Mouse (Mus musculus): Measurements from ENCODE around the gene Sfxn3. TPM values are rescaled to one million over a fixed set of nuclear protein-coding genes. Genes with fewer than 3 reads are reported as not detected.

The Sfxn3 gene
- polyA plus RNA-seq, 1 experiment from 2014 or later: 17.7 TPM

- 1% methylated on average over 17 of the region's 17 CpGs for WGBS
- Histone ChIP-seq H3K27ac (ENCODE audit: low read depth, low read length) (no peak overlapping the region), H3K4me2 (peak overlapping the region; percentile 27), H3K27me3 (ENCODE audit: control insufficient read depth, insufficient read depth, low read length) (peaks cover 58% of the 10 kb centered on the region), H3K4me1 (ENCODE audit: control insufficient read depth, insufficient read depth, low read length) (peaks cover 27% of the 10 kb centered on the region), H3K9me3 (ENCODE audit: control insufficient read depth, low read length) (no peaks in the 10 kb centered on the region), H3K4me3 (ENCODE audit: low read depth, low read length) (peak overlapping the region; percentile 23), H3K36me3 (ENCODE audit: control insufficient read depth, insufficient read depth, low read length) (no peaks in the 10 kb centered on the region), H3K9ac (ENCODE audit: low read length) (peak overlapping the region; percentile 12; the same call in 1 of the 2 replicates)
- peak; percentile 95 for DNase-seq (ENCODE audit: low spot score, missing footprints)
- ATAC-seq (ENCODE audit: low FRiP score): no peak
Observed at GRCm38 (mm10) chr19:45080711-45081110, 33.4 kb downstream of the Sfxn3 start.

DNA sequence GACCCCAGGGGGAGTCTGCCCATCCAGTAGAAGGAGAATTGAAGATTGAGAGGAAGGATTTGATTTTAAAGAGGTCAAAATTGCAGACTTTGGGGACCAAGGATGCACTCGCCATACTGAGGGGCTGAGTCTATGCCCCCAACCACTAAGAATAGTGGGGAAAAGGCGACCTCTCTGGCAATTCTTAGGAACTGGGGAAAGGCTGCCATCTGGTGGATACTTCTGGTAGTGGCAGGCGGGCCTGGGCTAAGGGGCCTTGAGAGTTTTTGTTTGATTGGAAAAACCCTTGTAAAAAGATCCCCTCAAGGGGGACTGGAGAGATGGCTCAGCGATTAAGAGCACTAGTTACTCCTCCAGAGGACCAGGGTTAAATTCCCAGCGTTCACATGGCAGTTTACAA is 34.0 kb downstream of the Sfxn3 start:
- Histone ChIP-seq H3K9me3 (ENCODE audit: control insufficient read depth, low read length) (no peaks in the 10 kb centered on the region), H3K36me3 (ENCODE audit: control insufficient read depth, insufficient read depth, low read length) (no peaks in the 10 kb centered on the region), H3K4me3 (ENCODE audit: low read depth, low read length) (no peak overlapping the region), H3K9ac (ENCODE audit: low read length) (no peak overlapping the region), H3K27ac (ENCODE audit: low read depth, low read length) (no peak overlapping the region), H3K4me2 (peak overlapping the region; percentile 27; the same call in 1 of the 2 replicates), H3K4me1 (ENCODE audit: control insufficient read depth, insufficient read depth, low read length) (peaks cover 24% of the 10 kb centered on the region), H3K27me3 (ENCODE audit: control insufficient read depth, insufficient read depth, low read length) (peaks cover 52% of the 10 kb centered on the region)
- DNase-seq (ENCODE audit: low spot score, missing footprints): peak; percentile 99
- no peak for ATAC-seq (ENCODE audit: low FRiP score)
- WGBS: 0% methylated on average over 5 of the region's 5 CpGs

DNA sequence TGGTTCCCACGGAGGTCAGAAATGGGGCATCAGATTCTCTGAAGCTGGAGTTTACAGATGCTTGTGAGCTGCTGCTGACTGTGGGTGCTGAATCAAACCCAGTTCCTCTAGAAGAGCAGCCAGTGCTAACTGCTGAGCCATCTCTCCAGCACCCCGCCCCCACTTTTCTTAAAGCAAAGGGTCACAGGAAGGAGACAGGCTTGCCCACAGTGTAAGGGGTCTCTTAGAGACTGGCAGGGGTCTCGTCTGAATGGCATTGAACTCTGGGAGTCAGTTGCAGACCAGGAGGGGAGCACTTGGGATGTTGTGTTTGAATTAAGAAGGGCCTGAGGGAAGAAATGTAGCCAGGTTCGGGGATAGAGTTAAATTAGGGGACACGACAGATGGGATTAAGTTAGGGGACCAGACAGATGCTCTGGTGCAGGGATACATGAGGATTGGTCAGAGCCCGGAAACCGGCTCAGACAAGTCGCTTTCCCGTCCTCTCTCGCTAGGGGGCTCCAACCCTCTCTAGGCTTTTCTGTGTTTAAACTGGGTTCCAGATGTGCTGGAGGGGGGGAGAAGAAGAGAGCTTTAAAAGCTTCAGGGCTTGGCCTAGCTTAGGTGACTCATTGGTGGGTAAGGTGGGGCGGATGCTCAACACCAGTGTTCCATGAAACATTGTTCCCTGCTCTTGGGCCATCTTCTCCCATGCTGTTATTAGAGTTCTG is 34.7 kb downstream of the Sfxn3 start:
- H3K4me2 ChIP-seq: no peak overlapping the region
- H3K9me3 ChIP-seq (ENCODE audit: control insufficient read depth, low read length): no peaks in the 10 kb centered on the region
- H3K36me3 ChIP-seq (ENCODE audit: control insufficient read depth, insufficient read depth, low read length): no peaks in the 10 kb centered on the region
- 19% methylated on average over 11 of the region's 11 CpGs for WGBS
- H3K9ac ChIP-seq (ENCODE audit: low read length): no peak overlapping the region
- H3K4me1 ChIP-seq (ENCODE audit: control insufficient read depth, insufficient read depth, low read length): peaks cover 19% of the 10 kb centered on the region
- H3K4me3 ChIP-seq (ENCODE audit: low read depth, low read length): no peak overlapping the region
- no peak overlapping the region for H3K27ac ChIP-seq (ENCODE audit: low read depth, low read length)
- DNase-seq (ENCODE audit: low spot score, missing footprints) (peak; percentile 96), ATAC-seq (ENCODE audit: low FRiP score) (no peak)
- peaks cover 46% of the 10 kb centered on the region for H3K27me3 ChIP-seq (ENCODE audit: control insufficient read depth, insufficient read depth, low read length)

- no peak overlapping the region for H3K27ac ChIP-seq (ENCODE audit: low read depth, low read length)
- ATAC-seq (ENCODE audit: low FRiP score): no peak
- no peaks in the 10 kb centered on the region for H3K9me3 ChIP-seq (ENCODE audit: control insufficient read depth, low read length)
- H3K4me2 ChIP-seq: no peak overlapping the region
- H3K4me1 ChIP-seq (ENCODE audit: control insufficient read depth, insufficient read depth, low read length): no peaks in the 10 kb centered on the region
- 38% methylated on average over 11 of the region's 11 CpGs for WGBS
- H3K27me3 ChIP-seq (ENCODE audit: control insufficient read depth, insufficient read depth, low read length): no peaks in the 10 kb centered on the region
- H3K4me3 ChIP-seq (ENCODE audit: low read depth, low read length): no peak overlapping the region
- H3K9ac ChIP-seq (ENCODE audit: low read length): no peak overlapping the region
- no peaks in the 10 kb centered on the region for H3K36me3 ChIP-seq (ENCODE audit: control insufficient read depth, insufficient read depth, low read length)
- DNase-seq (ENCODE audit: low spot score, missing footprints): peak; percentile 81
Observed at GRCm38 (mm10) chr19:45097868-45098267, 50.6 kb downstream of the Sfxn3 start.

DNA sequence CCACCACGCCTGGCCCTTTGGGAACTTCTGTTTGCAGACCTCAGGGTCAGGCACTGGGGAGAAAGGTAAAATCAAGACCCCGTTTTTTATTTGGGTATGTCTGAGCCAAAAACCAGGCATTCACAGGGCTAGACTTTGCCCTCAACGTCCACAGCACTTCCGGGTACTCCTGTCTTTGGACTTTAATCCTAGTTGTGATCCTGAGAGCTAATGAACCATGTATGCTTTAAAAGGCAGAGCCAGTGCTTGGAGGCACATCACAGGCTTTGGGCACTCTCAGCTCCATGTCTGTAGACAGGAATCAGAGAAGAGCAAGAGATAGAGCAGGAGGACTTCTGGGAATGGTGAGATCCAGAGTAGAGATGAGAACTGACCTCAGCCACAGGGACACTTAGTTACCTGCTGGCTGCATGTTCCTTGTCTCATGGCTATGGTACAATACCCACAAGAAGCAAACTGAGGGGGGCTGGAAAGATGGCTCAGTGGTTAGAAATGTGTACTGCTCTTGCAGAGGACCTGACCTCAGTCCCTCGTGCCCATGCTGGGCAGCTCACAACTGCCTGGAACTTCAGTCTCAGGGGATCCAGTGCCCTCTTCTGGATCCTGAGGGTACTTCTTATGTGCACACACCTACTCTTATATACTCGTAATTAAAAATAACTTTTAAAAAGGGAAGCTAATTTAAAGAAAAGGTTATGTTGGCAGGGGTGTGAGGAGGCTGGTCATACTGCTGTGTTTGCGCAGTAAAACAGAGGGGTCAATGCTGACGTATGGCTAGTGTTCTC is 53.4 kb downstream of the Sfxn3 start:
- no peak for ATAC-seq (ENCODE audit: low FRiP score)
- 80% methylated on average over 8 of the region's 8 CpGs for WGBS

DNA sequence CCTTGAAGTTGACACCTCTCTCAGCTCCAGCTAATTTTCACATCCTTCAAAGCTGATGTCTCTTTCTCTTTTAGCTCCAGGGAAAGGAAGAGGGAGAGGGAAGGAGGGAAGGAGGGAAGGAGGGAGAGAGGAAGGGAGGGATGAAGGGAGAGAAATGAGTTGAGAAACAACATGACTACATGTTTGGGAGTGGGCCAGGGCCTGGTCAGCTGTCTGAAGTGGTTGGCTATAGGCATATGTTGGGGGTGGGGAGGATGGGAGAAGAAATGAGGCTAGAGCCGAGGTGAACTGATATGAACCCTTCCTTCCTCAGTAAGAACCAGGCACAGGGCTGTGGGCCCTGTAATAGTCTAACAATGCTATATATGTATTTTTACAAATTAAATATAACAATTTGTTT is 58.3 kb downstream of the Sfxn3 start:
- Histone ChIP-seq H3K36me3 (ENCODE audit: control insufficient read depth, insufficient read depth, low read length) (no peaks in the 10 kb centered on the region), H3K4me2 (no peak overlapping the region), H3K4me1 (ENCODE audit: control insufficient read depth, insufficient read depth, low read length) (no peaks in the 10 kb centered on the region), H3K27ac (ENCODE audit: low read depth, low read length) (no peak overlapping the region), H3K9me3 (ENCODE audit: control insufficient read depth, low read length) (no peaks in the 10 kb centered on the region), H3K27me3 (ENCODE audit: control insufficient read depth, insufficient read depth, low read length) (no peaks in the 10 kb centered on the region; the same call in 1 of the 2 replicates), H3K4me3 (ENCODE audit: low read depth, low read length) (no peak overlapping the region), H3K9ac (ENCODE audit: low read length) (no peak overlapping the region)
- no peak for DNase-seq (ENCODE audit: low spot score, missing footprints)
- ATAC-seq (ENCODE audit: low FRiP score): no peak
- WGBS: 68% methylated on average over 1 of the region's 1 CpGs

More for the DNA sequence above, 53.4 kb downstream of the Sfxn3 start:
- Histone ChIP-seq H3K36me3 (ENCODE audit: control insufficient read depth, insufficient read depth, low read length) (no peaks in the 10 kb centered on the region), H3K9me3 (ENCODE audit: control insufficient read depth, low read length) (no peaks in the 10 kb centered on the region), H3K4me3 (ENCODE audit: low read depth, low read length) (no peak overlapping the region), H3K27me3 (ENCODE audit: control insufficient read depth, insufficient read depth, low read length) (no peaks in the 10 kb centered on the region), H3K4me1 (ENCODE audit: control insufficient read depth, insufficient read depth, low read length) (no peaks in the 10 kb centered on the region), H3K27ac (ENCODE audit: low read depth, low read length) (no peak overlapping the region), H3K4me2 (no peak overlapping the region), H3K9ac (ENCODE audit: low read length) (no peak overlapping the region)
- DNase-seq (ENCODE audit: low spot score, missing footprints): peak; percentile 31

Other genes with a start within 250 kb of the Sfxn3 start
- gene Slf2, start 116.4 kb upstream of the Sfxn3 start, polyA plus RNA-seq (2014; fragmentation: Nextera tagmentation; extraction: Ambion mirVana): 38.7 and 44.3 TPM in 2 replicates
- gene Sema4g, start 58.4 kb upstream of the Sfxn3 start, polyA plus RNA-seq (2014; fragmentation: Nextera tagmentation; extraction: Ambion mirVana): 4.4 and 4.7 TPM in 2 replicates
- gene Twnk, start 41.8 kb upstream of the Sfxn3 start, polyA plus RNA-seq (2014; fragmentation: Nextera tagmentation; extraction: Ambion mirVana): 13.8 and 14.2 TPM in 2 replicates
- 67.3 and 69.6 TPM in 2 replicates for gene Mrpl43, start 41.1 kb upstream of the Sfxn3 start, polyA plus RNA-seq (2014; fragmentation: Nextera tagmentation; extraction: Ambion mirVana)
- gene Lzts2, start 33.1 kb upstream of the Sfxn3 start, polyA plus RNA-seq (2014; fragmentation: Nextera tagmentation; extraction: Ambion mirVana): 35.7 and 44.1 TPM in 2 replicates
- 0.17 and 0.19 TPM in 2 replicates for gene Pdzd7, start 1.8 kb upstream of the Sfxn3 start, polyA plus RNA-seq (2014; fragmentation: Nextera tagmentation; extraction: Ambion mirVana)
- 0.38 and 0.39 TPM in 2 replicates for gene Kazald1, start 27.7 kb downstream of the Sfxn3 start, polyA plus RNA-seq (2014; fragmentation: Nextera tagmentation; extraction: Ambion mirVana)
- gene Tlx1, start 103.2 kb downstream of the Sfxn3 start, polyA plus RNA-seq (2014; fragmentation: Nextera tagmentation; extraction: Ambion mirVana): 0.27 and 0.32 TPM in 2 replicates
- not detected in 2 replicates for gene Lbx1, start 188.3 kb downstream of the Sfxn3 start, polyA plus RNA-seq (2014; fragmentation: Nextera tagmentation; extraction: Ambion mirVana)